Mouse (Mus musculus): ENCODE data around the gene Ank2. TPM values are rescaled to one million over a fixed set of nuclear protein-coding genes. Genes with fewer than 3 reads are reported as not detected.

The Ank2 gene
- polyA plus RNA-seq, 1 experiment: 1.1 TPM

DNA sequence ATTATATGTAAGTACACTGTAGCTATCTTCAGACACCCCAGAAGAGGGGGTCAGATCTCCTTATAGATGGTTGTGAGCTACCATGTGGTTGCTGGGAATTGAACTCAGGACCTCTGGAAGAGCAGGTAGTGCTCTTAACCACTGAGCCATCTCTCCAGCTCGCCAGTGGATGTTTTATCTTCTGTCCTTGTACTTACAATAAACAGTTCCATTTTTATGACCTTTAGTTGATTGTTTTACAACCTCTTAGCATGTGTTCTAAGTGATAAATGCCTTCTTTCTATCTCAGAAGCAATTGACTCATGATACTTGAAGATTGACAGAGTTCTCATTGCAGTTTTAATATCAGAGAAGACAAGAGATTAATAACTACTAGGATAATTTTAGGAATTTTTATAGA is 620.9 kb downstream of the Ank2 start:
- Histone ChIP-seq H3K27ac (ENCODE audit: insufficient read depth, low read depth, low read length) (no peak overlapping the region), H3K36me3 (ENCODE audit: control insufficient read depth, insufficient read depth, low read length) (no peaks in the 10 kb centered on the region), H3K4me1 (ENCODE audit: control insufficient read depth, insufficient read depth, insufficient read length, low read length) (no peaks in the 10 kb centered on the region), H3K27me3 (ENCODE audit: control insufficient read depth, insufficient read depth, low read length) (peaks cover 12% of the 10 kb centered on the region), H3K4me3 (ENCODE audit: low read depth, low read length) (no peak overlapping the region)
- TF ChIP-seq POLR2A (IDR thresholded peaks at IDR 0.05; ENCODE audit: low read depth, low read length) (no peak), CTCF (IDR thresholded peaks at IDR 0.05; ENCODE audit: extremely low read depth, insufficient read length, insufficient replicate concordance, low read depth, low read length) (no peak)
- 29% methylated on average over 1 of the region's 1 CpGs for WGBS

Other genes starting within 250 kb of the Ank2 start
- 0.08 and 0.23 TPM in 2 replicates for gene Larp7, start 54.0 kb upstream of the Ank2 start, polyA plus RNA-seq (2012; rRNA removed)
- gene Zgrf1, start 54.1 kb upstream of the Ank2 start, polyA plus RNA-seq (2012; rRNA removed): 0.08 and 0.24 TPM in 2 replicates
- not detected in 2 replicates for gene Neurog2, start 133.8 kb upstream of the Ank2 start, polyA plus RNA-seq (2012; rRNA removed)

Data from small intestine, adult 2 months (tissue).